Comparison of ENCODE assay signal across 8 mouse cellular contexts in genomic region chr1:178405951-178406711, GRCm38 (mm10). TPM values are rescaled to one million over a fixed set of nuclear protein-coding genes. Genes with fewer than 3 reads are reported as not detected.
DNase-seq lines count a peak whose midpoint lies in the region; ATAC-seq lines count a peak whose summit lies in the region.

TSS of gene Efcab2 (plus strand) at chr1:178406085.

- H3K4me3 ChIP-seq in hindbrain, embryonic 15.5 days, result peak within 1 kb of the TSS; percentile 68

- ATAC-seq in hindbrain, embryonic 15.5 days (ENCODE audit: low FRiP score, low read depth), result peak; percentile 98

- no peaks in the 10 kb centered on the region for H3K4me1 ChIP-seq in hindbrain, embryonic 15.5 days (replicated peaks)

- peak within 1 kb of the TSS; percentile 99 for H3K27ac ChIP-seq in hindbrain, embryonic 15.5 days (replicated peaks)

- no peaks in the 10 kb centered on the region for H3K36me3 ChIP-seq in hindbrain, embryonic 15.5 days

- WGBS in hindbrain, embryonic 15.5 days, result under 1% methylated on average over 68 of the region's 70 CpGs

- H3K27me3 ChIP-seq in hindbrain, embryonic 15.5 days, result no peaks in the 10 kb centered on the region

- H3K4me2 ChIP-seq in hindbrain, embryonic 15.5 days, result peak within 1 kb of the TSS; percentile 69

- peak; percentile 93 for DNase-seq in R1 (ENCODE audit: low read depth, low spot score)
- peak; percentile 94 to 96 for DNase-seq in cerebellum, postnatal 25 days
- DNase-seq in frontal cortex, postnatal 25 days (ENCODE audit: low spot score in 2 of 2), result peak; percentile 72 to 74
- peak; percentile 81 for DNase-seq in left cerebral cortex, adult 11 months (ENCODE audit: low spot score)
- DNase-seq in lung, postnatal 4 days, result peak; percentile 93 to 96
- DNase-seq in retina, postnatal 7 days (ENCODE audit: low read depth, low spot score), result peak; percentile 84
- DNase-seq in urinary bladder, adult 2 months (ENCODE audit: low spot score), result peak; percentile 90

- no peaks in the 10 kb centered on the region for H3K9me3 ChIP-seq in hindbrain, embryonic 15.5 days

- peak within 1 kb of the TSS; percentile 87 for H3K9ac ChIP-seq in hindbrain, embryonic 15.5 days

RNA-seq across cellular contexts. Expression of gene Efcab2, which starts in this region (rescaled TPM):
- 9.9 and 11.2 TPM in 2 replicates for polyA plus RNA-seq in hindbrain, embryonic 15.5 days (2015; fragmentation: Nextera tagmentation; extraction: Ambion mirVana)
- polyA plus RNA-seq in urinary bladder, adult 2 months (2012; rRNA removed), result 1.6 and 2.3 TPM in 2 replicates

Comparison
In these comparisons a context has a peak if more than half of its experiments do, and no peak if none do; other contexts are left out.
1. Peak in every context shown above with its lines: DNase-seq, ATAC-seq, H3K4me3 ChIP-seq and H3K27ac ChIP-seq.